Mouse (Mus musculus): ENCODE measurements at regions not wholly inside any gene's neighbourhood (a gene's known extent, or its start where the extent isn't known, plus 50 kb on each side); places are given as distances from the start of the nearest gene placed in this dataset.

GRCm38 (mm10) chr9:50024820-50025219 is 226.1 kb upstream of the Ncam1 start:
- DNase-seq (ENCODE audit: low spot score) (no peak), ATAC-seq (ENCODE audit: low FRiP score, low read depth) (no peak)
- no peak overlapping the region for H3K4me2 ChIP-seq (replicated peaks; ENCODE audit: low read depth, low read length, severe bottlenecking)
- H3K4me1 ChIP-seq (ENCODE audit: control insufficient read depth, insufficient read depth, low read length), result no peaks in the 10 kb centered on the region
- no peak overlapping the region for H3K4me3 ChIP-seq (replicated peaks; ENCODE audit: low read length)
- no peaks in the 10 kb centered on the region for H3K27me3 ChIP-seq (ENCODE audit: control insufficient read depth, insufficient read depth, low read length)
- no peak overlapping the region for H3K9ac ChIP-seq (ENCODE audit: low read depth, low read length, severe bottlenecking)
- no peaks in the 10 kb centered on the region for H3K9me3 ChIP-seq (ENCODE audit: control insufficient read depth, low read length)
- WGBS, result 80% methylated on average over 6 of the region's 6 CpGs
- no peak for TF ChIP-seq POLR2A (IDR thresholded peaks at IDR 0.05; ENCODE audit: borderline replicate concordance, extremely low read depth, insufficient read depth, insufficient read length)
- no peaks in the 10 kb centered on the region for H3K36me3 ChIP-seq (ENCODE audit: control insufficient read depth, insufficient read depth, low read length)
- H3K27ac ChIP-seq (replicated peaks; ENCODE audit: low read depth, low read length), result no peak overlapping the region

- Histone ChIP-seq H3K9ac (ENCODE audit: low read depth, low read length, severe bottlenecking) (no peak overlapping the region), H3K36me3 (ENCODE audit: control insufficient read depth, insufficient read depth, low read length) (no peaks in the 10 kb centered on the region), H3K9me3 (ENCODE audit: control insufficient read depth, low read length) (no peaks in the 10 kb centered on the region), H3K27ac (replicated peaks; ENCODE audit: low read depth, low read length) (no peak overlapping the region), H3K4me1 (ENCODE audit: control insufficient read depth, insufficient read depth, low read length) (no peaks in the 10 kb centered on the region), H3K4me3 (replicated peaks; ENCODE audit: low read length) (no peak overlapping the region), H3K4me2 (replicated peaks; ENCODE audit: low read depth, low read length, severe bottlenecking) (no peak overlapping the region), H3K27me3 (ENCODE audit: control insufficient read depth, insufficient read depth, low read length) (no peaks in the 10 kb centered on the region)
- TF ChIP-seq POLR2A (IDR thresholded peaks at IDR 0.05; ENCODE audit: borderline replicate concordance, extremely low read depth, insufficient read depth, insufficient read length), result no peak
- 88% methylated on average over 4 of the region's 4 CpGs for WGBS
- DNase-seq (ENCODE audit: low spot score), result no peak
- ATAC-seq (ENCODE audit: low FRiP score, low read depth), result no peak
Observed at GRCm38 (mm10) chr9:50013602-50014001, 214.9 kb upstream of the Ncam1 start.

- ATAC-seq (ENCODE audit: low FRiP score, low read depth), result peak; percentile 71
- no peak overlapping the region for H3K9ac ChIP-seq (ENCODE audit: low read depth, low read length, severe bottlenecking)
- no peaks in the 10 kb centered on the region for H3K36me3 ChIP-seq (ENCODE audit: control insufficient read depth, insufficient read depth, low read length)
- H3K27ac ChIP-seq (replicated peaks; ENCODE audit: low read depth, low read length), result peak overlapping the region; percentile 38; the same call in 1 of the 2 replicates
- TF ChIP-seq POLR2A (IDR thresholded peaks at IDR 0.05; ENCODE audit: borderline replicate concordance, extremely low read depth, insufficient read depth, insufficient read length), result no peak
- no peak overlapping the region for H3K4me3 ChIP-seq (replicated peaks; ENCODE audit: low read length)
- H3K4me2 ChIP-seq (replicated peaks; ENCODE audit: low read depth, low read length, severe bottlenecking), result no peak overlapping the region
- no peaks in the 10 kb centered on the region for H3K27me3 ChIP-seq (ENCODE audit: control insufficient read depth, insufficient read depth, low read length)
- H3K9me3 ChIP-seq (ENCODE audit: control insufficient read depth, low read length), result no peaks in the 10 kb centered on the region
- peak; percentile 56 for DNase-seq (ENCODE audit: low spot score)
- peaks cover 5% of the 10 kb centered on the region; the same call in 1 of the 2 replicates for H3K4me1 ChIP-seq (ENCODE audit: control insufficient read depth, insufficient read depth, low read length)
- 61% methylated on average over 8 of the region's 8 CpGs for WGBS
Observed at GRCm38 (mm10) chr9:50005757-50006576, 207.2 kb upstream of the Ncam1 start.

- no peak overlapping the region for H3K27ac ChIP-seq (replicated peaks; ENCODE audit: low read depth, low read length)
- H3K36me3 ChIP-seq (ENCODE audit: control insufficient read depth, insufficient read depth, low read length), result no peaks in the 10 kb centered on the region
- no peaks in the 10 kb centered on the region for H3K9me3 ChIP-seq (ENCODE audit: control insufficient read depth, low read length)
- H3K4me3 ChIP-seq (replicated peaks; ENCODE audit: low read length), result no peak overlapping the region
- 86% methylated on average over 6 of the region's 6 CpGs for WGBS
- ATAC-seq (ENCODE audit: low FRiP score, low read depth), result no peak
- DNase-seq (ENCODE audit: low spot score), result no peak
- no peak overlapping the region for H3K4me2 ChIP-seq (replicated peaks; ENCODE audit: low read depth, low read length, severe bottlenecking)
- no peak for TF ChIP-seq POLR2A (IDR thresholded peaks at IDR 0.05; ENCODE audit: borderline replicate concordance, extremely low read depth, insufficient read depth, insufficient read length)
- peaks cover 15% of the 10 kb centered on the region for H3K4me1 ChIP-seq (ENCODE audit: control insufficient read depth, insufficient read depth, low read length)
- H3K9ac ChIP-seq (ENCODE audit: low read depth, low read length, severe bottlenecking), result no peak overlapping the region
- H3K27me3 ChIP-seq (ENCODE audit: control insufficient read depth, insufficient read depth, low read length), result no peaks in the 10 kb centered on the region
Observed at GRCm38 (mm10) chr9:50002695-50003094, 204.0 kb upstream of the Ncam1 start.

GRCm38 (mm10) chr9:50000497-50001404 is 202.0 kb upstream of the Ncam1 start:
- Histone ChIP-seq H3K36me3 (ENCODE audit: control insufficient read depth, insufficient read depth, low read length) (no peaks in the 10 kb centered on the region), H3K27me3 (ENCODE audit: control insufficient read depth, insufficient read depth, low read length) (no peaks in the 10 kb centered on the region), H3K4me2 (replicated peaks; ENCODE audit: low read depth, low read length, severe bottlenecking) (no peak overlapping the region), H3K4me3 (replicated peaks; ENCODE audit: low read length) (no peak overlapping the region), H3K9me3 (ENCODE audit: control insufficient read depth, low read length) (peaks cover 4% of the 10 kb centered on the region), H3K9ac (ENCODE audit: low read depth, low read length, severe bottlenecking) (no peak overlapping the region), H3K27ac (replicated peaks; ENCODE audit: low read depth, low read length) (peak overlapping the region; percentile 19; the same call in 1 of the 2 replicates), H3K4me1 (ENCODE audit: control insufficient read depth, insufficient read depth, low read length) (peaks cover 10% of the 10 kb centered on the region)
- no peak for TF ChIP-seq POLR2A (IDR thresholded peaks at IDR 0.05; ENCODE audit: borderline replicate concordance, extremely low read depth, insufficient read depth, insufficient read length)
- 55% methylated on average over 13 of the region's 13 CpGs for WGBS
- DNase-seq (ENCODE audit: low spot score) (peak; percentile 52), ATAC-seq (ENCODE audit: low FRiP score, low read depth) (peak; percentile 72; the same call in 1 of the 2 replicates)

Measured in limb, embryonic 14.5 days (tissue).